Mouse (Mus musculus) stomach, postnatal 0 days (tissue): Measurements from ENCODE around the gene Jak2.

ENCODE experiments used
- CTCF ChIP-seq: IDR thresholded peaks from 2 replicates; pipeline ENCODE4 v1.5.1; 2016; ENCODE audit warnings: antibody characterized with exemption, low read depth, mild to moderate bottlenecking, moderate library complexity
- EP300 ChIP-seq: optimal IDR thresholded peaks from 2 replicates; pipeline ENCODE3; 2016; ENCODE audit warnings: antibody characterized with exemption

DNA sequence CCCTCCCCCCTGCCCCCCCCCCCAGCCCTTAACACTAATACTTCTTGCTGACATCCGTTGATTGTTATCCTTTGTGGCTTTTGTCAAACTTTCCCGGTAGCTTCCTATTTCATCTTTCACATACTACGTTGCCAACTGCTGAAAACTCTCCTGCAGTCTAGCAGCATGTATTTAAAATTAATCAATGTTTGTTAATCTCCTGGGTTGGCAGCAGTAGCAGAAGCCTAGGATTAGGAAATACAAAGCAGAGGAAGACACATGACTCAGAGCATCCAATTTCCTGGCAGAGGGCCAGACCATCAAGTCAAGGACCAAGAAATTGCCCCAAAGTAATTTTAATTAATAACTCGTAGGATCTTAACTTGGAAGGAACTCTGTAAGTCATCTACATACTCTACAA is 29.8 kb upstream of the Jak2 start:
- no peak for TF ChIP-seq CTCF
- no peak for TF ChIP-seq EP300
